Mouse (Mus musculus): ENCODE measurements around the gene Rab4a.

DNA sequence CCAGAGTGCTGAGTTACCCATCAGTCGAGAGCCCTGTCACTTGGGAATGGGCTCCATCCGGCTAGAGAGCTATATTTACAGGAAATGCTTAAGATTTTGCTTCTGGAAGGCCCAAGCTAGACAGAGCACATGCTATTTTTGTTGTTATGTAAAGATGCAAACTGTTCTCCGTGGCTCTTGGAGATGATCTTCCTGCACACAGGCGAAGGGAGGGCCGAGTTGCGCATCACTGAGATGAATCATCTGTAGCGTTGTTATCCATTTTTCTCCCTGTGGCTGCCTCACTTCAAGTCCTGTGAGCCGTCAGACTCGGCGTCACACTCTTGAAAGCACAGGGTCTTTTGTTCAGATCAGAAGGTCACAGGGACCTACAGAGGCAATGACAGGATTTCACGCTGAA is 68.5 kb downstream of the Rab4a start:
- TF ChIP-seq POLR2A (IDR thresholded peaks at IDR 0.05; ENCODE audit: control insufficient read depth, low read depth, low read length): no peak
- no peak for TF ChIP-seq CTCF (IDR thresholded peaks at IDR 0.05; ENCODE audit: control insufficient read depth, insufficient read depth, insufficient replicate concordance, low read depth, low read length)
